Mouse (Mus musculus): Measurements from ENCODE around the gene Lin9.

- TF ChIP-seq CTCF (conservative IDR thresholded peaks at IDR 0.05; ENCODE audit: insufficient read depth, insufficient read length, low read depth, low read length) (no peak), POLR2A (IDR thresholded peaks at IDR 0.05; ENCODE audit: low read depth, low read length) (no peak)
Measured at GRCm38 (mm10) chr1:180707813-180708212, 66.9 kb downstream of the Lin9 start.

Data from kidney, adult 2 months (tissue).